Mouse (Mus musculus) lung, adult 18-20 months (tissue): ENCODE measurements around the gene Atp5c1.

Source experiments
- DNase-seq, 2 experiments: peaks; one replicate each; pipeline ENCODE4 v3.0.0; 2022; ENCODE audit warnings: mixed read lengths in 2 of 2

Atp5c1 gene

DNA sequence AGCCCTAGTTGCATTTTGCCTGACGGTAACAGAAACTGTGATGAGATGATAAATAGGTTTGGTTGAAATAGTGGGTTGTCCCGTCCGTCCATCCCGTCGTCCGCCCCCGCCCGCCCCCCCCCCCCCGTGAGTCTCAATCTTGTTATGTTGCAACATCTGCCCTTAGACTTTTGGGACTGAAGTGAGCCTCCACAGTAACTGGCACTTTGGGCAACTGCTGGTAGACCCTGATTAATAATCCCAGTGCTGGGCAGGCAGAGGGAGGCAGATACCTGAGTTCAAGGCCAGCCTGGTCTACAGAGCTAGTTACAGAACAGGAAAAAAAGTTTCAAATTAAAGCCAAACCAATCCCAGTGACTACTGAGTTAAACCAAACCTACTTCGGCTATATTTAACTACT, 30.9 kb downstream of the Atp5c1 start:
- DNase-seq = no peak

DNA sequence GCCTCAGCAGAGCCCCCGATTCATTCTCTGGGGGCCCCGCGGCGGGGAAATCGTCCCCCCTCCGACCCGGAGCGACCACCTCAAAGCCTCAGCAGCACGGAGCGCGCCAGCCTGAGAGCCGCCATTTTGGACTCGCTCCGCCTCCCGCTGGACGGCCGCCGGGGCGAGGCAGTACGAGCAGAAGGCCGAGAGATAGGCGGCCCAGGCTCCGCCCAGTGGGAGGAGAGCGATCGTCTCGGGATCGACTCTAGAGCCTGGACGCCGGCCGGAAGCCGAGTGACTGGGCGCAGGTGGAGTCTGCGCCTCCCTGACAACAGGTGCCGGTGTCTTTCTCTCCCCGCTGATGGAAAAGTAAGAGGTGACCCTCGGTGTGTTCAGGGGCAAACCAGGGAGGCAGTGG, 31.8 kb downstream of the Atp5c1 start, which contains the start of gene Taf3:
Gene Taf3 (minus strand): TSS at position 136 of the 400 bp plus-strand sequence.
- peak; percentile 94 to 95 for DNase-seq

DNA sequence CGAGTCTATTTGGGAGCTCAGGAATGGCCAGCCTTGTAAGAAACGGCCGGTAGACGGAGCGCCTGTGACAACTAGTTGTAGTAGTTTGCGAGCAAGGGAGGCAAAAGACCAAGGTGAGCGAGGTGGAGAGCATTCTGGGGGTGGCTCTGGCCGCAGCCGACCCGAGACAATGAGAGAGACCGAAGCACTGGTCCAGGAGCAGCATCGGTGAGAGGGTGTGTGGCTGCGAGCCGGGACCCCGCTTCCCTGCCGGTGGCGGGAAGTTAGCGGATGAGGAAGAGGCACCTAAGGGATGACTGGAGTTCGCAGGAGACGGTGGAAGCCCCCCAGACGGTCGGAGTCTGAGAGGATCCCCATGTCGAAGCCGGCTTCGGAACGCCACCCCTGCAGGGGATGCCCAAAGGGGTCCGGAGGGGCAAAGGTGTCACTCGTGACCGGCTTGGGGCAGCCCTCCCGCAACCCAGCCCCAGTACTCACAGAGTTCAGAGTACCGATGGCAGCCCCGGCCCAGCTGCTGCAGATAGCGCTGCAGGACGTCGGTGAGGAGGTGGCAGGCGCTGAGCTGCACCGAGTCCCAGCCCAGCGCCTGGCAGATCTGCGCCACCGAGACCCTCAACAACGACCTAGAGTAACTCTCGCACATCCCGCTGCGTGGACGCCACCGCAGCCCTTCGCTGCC, 32.4 kb downstream of the Atp5c1 start:
- peak in 1 of 2 experiments; percentile 7 for DNase-seq

DNA sequence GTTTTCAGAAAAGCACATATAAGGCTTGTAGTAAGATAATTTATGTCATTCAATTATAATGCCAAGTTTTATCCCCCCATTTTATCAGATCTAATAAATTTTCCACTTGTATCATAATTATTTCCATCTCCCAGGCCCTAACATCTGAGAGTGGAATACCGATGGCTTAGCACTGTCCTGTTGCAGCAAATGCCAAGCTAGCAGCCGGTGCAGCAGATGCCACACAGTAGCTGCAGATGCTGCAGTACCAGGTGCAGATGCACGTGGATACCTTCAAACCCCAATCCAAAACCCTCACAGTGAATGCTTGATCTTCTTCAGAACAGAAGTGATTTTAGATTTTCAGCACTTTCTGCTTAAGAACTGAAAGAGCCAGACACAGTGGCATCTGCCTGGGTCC, 45.3 kb downstream of the Atp5c1 start:
- DNase-seq = no peak

DNA sequence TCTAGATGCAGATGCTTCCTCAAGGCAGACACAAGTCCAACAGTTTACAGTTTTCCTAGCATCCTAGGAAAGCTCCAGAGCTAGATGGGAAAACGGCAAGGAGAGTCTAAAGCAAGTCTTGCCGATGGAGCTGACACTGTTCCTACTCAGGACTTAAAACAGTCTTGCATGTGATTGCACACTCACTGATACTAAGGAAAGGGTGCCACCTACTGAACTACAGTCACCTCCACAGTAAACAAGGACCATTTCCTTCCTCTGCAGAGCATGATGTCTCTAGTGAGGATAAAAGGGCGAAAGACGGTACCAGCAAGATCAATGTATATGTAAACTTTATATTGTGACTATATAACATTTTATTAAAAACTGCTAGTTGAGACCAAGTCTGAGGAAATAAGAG, 46.6 kb downstream of the Atp5c1 start:
- DNase-seq = no peak

DNA sequence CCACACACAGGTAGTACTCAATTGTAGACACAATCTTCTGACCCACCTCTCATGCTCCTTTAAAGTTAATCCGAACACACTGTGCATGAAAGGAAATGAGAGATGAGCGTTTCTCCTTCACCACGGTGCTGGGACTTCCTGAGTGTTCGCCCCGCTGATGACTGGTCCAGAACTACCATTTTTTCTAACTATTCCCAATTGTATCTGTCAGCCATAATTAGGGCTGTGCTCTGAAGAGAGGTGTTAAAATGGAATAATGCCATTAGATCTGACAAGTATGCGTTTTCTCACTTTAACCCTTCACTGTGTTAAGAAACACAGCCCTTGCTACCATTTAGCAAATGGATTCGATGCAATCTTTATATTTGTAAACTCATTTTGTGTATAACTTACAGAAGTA, 50.6 kb downstream of the Atp5c1 start:
- no peak for DNase-seq

DNA sequence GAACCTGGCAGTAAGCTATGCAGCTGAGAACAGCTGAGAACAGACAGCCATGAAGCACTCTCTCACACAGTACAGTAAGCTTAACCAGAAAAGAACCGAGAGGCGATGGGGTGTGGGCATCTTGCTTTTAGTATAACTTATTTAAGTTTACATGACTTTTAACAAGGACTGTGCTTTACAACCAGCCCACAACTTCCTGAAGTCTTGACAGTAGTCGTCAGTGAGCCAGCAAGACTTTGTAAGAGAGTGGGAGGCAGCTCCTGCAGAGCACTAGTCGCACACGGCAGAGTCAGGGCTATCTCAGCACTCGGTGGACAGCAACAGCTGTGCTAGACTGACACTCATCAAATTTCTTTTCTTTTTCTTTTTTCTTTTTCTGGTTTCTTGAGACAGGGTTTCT, 56.0 kb downstream of the Atp5c1 start:
- DNase-seq = no peak

DNA sequence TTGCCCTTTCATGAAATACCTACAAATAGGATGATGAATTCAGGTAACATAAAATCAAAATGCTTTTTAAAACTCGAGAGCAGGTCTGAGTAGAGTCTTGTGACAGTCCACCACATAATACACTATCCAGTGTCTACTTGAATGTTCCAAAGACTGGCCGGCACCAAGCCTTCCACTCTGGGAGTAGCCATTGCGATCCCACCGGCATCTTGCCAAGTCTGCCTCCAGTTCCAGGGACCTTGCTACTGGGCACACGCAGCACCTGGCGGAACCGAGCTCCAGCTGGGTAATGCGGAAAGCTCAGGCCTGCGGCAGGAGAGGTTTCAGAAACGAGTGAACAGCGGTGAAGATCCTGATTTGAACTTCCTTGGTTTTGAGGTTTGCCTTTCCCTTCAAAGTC, 59.0 kb downstream of the Atp5c1 start:
- DNase-seq = no peak

DNA sequence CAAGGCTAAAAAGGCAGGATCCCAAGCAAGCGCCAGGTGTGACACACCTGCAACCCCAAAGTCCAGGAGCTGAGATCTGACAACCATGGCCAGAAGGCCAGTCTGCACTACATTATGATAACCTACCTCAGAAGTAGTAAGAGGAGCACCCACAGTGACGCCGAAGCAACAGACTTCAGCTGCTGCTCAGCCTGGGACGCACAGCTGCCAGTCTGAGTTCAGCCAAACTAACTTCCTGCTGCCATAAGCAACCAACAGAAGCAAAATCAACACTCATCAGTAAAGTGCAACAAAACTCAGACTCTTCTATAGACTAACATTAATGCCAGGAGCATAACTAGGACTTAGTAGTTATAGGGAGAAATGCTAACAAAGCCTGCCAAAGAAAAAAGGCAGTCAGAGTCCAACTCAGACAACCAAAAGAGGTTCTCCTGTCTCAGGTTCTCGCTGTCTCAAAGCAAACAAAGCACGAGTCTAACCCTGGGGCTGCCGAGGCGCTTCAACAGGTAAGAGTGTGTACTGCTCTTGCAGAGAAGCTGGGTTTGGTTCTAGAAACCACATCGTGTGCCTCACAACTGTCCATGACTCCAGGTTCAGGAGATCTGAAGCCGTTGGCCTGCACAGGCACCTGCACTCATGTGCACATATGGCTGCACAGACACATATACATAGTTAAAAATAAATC, 65.2 kb downstream of the Atp5c1 start:
- no peak for DNase-seq

DNA sequence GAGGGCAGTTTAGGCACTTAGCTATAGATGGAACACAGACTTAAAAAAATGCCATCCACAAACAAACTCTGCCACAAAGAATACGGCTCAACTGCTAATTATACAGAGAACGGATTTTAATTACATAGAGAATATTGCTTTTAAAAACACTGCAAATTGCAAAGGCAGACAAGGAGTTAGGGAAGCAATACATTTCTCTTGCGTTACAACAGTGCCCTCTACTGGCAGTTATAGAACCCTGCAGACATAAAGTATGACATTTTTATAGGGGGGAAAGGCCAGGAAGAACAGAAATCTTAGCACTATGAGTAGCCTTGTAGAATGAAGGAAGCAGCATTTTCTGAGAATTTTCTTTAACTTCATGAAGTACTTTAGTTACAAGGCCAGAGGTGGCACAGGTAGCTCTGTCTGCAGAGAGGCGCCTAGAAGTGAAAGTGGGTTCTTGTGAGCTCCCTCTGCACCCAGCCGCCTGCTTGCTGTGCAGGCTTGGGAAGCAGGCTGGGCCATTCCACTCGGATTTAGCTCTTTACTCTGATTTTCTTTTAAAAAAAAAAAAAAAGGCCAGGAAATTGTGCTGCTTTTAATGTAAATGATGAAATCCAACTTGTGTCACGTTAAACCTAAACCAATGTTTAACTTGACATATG, 69.9 kb downstream of the Atp5c1 start:
- DNase-seq = peak in 1 of 2 experiments; percentile 23

DNA sequence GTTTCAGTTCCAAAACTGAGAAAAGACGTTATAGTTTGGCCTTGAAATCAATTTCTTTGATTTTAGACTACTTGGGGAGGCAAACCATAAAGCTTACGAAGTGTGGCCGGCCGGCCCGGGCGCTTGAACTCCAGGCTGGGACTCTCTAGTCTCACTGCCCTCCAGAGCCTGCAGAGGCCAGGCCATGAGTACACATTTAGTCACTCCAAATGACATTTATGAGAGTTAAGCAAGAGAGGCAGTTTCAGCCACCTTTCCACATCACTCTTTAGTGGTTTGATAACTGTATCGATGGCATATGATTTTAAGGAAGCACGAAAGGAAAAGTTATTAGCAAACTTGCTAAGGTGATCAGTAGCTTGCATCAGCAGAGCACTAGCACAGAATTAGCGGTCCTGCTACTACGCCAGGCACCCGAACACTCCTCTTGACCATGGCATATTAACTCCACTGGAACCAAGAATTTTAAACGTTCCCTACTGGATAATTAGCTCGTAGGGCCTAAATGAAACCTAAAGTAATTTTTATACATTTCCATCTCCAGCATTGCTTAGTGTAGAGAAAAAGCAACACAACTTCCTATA, 70.5 kb downstream of the Atp5c1 start:
- DNase-seq = no peak

DNA sequence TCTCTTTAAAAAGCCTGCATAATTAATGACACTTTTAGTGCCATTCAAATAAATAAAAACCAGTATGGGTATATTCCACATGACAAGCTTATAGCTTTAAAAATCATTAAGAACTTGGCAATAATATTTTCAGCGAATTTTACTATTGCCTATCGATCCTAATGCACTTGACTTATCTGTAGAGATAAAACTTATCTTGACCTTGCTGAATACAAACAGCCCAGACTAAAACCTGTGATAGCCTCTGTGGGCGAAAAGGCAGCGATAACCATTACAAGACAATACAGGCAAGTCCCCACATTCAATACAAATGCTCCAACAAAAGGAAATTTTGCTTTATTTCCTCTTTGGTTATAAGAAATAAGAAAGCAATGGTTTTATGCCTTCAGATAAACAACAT, 71.7 kb downstream of the Atp5c1 start:
- DNase-seq = no peak
